Comparison of ENCODE assay signal across 9 mouse cellular contexts in the genomic region with DNA sequence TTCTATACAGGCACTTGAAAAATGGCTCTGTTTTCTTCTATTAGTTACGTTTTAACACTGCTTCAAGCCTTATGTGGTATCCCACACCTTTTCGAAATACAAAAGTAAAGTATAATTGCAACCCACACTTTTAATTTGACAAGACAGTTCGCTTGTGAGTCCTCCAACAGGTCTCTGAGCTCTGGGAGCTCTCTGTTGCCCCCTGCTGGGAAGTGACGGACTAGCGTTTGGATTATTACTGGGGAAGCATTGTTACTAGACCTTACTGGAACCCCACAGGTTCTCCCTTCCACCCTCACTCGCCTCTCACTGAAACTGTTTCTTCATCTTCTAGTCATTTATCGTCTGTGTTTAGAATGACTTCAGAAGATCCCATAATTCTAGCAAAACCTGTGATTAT. TPM values are rescaled to one million over a fixed set of nuclear protein-coding genes. Genes with fewer than 3 reads are reported as not detected.
DNase-seq lines count a peak whose midpoint lies in the region; ATAC-seq and TF ChIP-seq lines count a peak whose summit lies in the region.
"Had no signal": no experiment of that assay in that cellular context is flagged by ENCODE, and none has a peak within 500 bp of the region (broad histone marks: within the 10 kb centered on the region; RNA-seq: fewer than 3 reads in every experiment).

No protein-coding gene starts in this region.

- no peaks in the 10 kb centered on the region for H3K36me3 ChIP-seq in forebrain, embryonic 14.5 days (ENCODE audit: control insufficient read depth, insufficient read depth, low read length)
- no peaks in the 10 kb centered on the region for H3K36me3 ChIP-seq in forebrain, embryonic 13.5 days (ENCODE audit: poor library complexity, severe bottlenecking)
- H3K36me3 ChIP-seq: limb, embryonic 15.5 days had no signal

- H3K9ac ChIP-seq in forebrain, embryonic 14.5 days (ENCODE audit: low read length): no peak overlapping the region
- H3K9ac ChIP-seq in forebrain, embryonic 13.5 days: no peak overlapping the region
- H3K9ac ChIP-seq: limb, embryonic 15.5 days had no signal

- H3K4me1 ChIP-seq in forebrain, embryonic 14.5 days (ENCODE audit: control insufficient read depth, insufficient read depth, low read length): peaks cover 9% of the 10 kb centered on the region; the same call in 1 of the 2 replicates
- peaks cover 28% of the 10 kb centered on the region for H3K4me1 ChIP-seq in forebrain, embryonic 13.5 days
- H3K4me1 ChIP-seq: limb, embryonic 15.5 days had no signal

- H3K4me3 ChIP-seq in forebrain, embryonic 14.5 days (ENCODE audit: low read depth, low read length): no peak overlapping the region
- no peak overlapping the region for H3K4me3 ChIP-seq in forebrain, embryonic 13.5 days
- H3K4me3 ChIP-seq: limb, embryonic 15.5 days had no signal

- no peak for TF ChIP-seq POLR2A in brain, embryonic 14.5 days (IDR thresholded peaks at IDR 0.05; ENCODE audit: borderline replicate concordance, extremely low read depth, insufficient read depth, insufficient read length, poor library complexity, severe bottlenecking)

- ATAC-seq in forebrain, embryonic 14.5 days: no peak
- no peak for ATAC-seq in forebrain, embryonic 13.5 days
- ATAC-seq in megakaryocyte progenitor cell, adult 5-6 weeks (replicated peaks; ENCODE audit: poor library complexity): peak; percentile 86

- H3K27ac ChIP-seq in forebrain, embryonic 14.5 days (ENCODE audit: low read depth, low read length): no peak overlapping the region
- H3K27ac ChIP-seq in forebrain, embryonic 13.5 days: no peak overlapping the region
- H3K27ac ChIP-seq: limb, embryonic 15.5 days had no signal

- peak; percentile 69 for TF ChIP-seq CTCF in brain, embryonic 14.5 days (IDR thresholded peaks at IDR 0.05; ENCODE audit: borderline replicate concordance, extremely low read depth, insufficient read depth, insufficient read length)

- no peaks in the 10 kb centered on the region for H3K9me3 ChIP-seq in forebrain, embryonic 14.5 days (replicated peaks; ENCODE audit: control insufficient read depth, low read length)
- no peaks in the 10 kb centered on the region for H3K9me3 ChIP-seq in forebrain, embryonic 13.5 days (replicated peaks)
- H3K9me3 ChIP-seq: limb, embryonic 15.5 days had no signal

- WGBS in forebrain, embryonic 14.5 days: 48% methylated on average over 7 of the region's 7 CpGs
- WGBS in forebrain, embryonic 13.5 days: 46% methylated on average over 7 of the region's 7 CpGs

- DNase-seq in forebrain, embryonic 14.5 days (ENCODE audit: low spot score): peak; percentile 60
- DNase-seq in CD8-positive naive resting alpha-beta T cell, adult 2 months (ENCODE audit: low read depth in 2 of 2, low spot score in 2 of 2): peak; percentile 38 to 47
- no peak for DNase-seq in brain, embryonic 14.5 days (ENCODE audit: low read depth)
- peak; percentile 4 to 14 for DNase-seq in gastrocnemius, adult 8-10 months (ENCODE audit: low spot score in 2 of 2)
- peak; percentile 17 for DNase-seq in layer of hippocampus, adult 9-11 months
- peak; percentile 17 to 23 for DNase-seq in thymus, adult 18-20 months

- no peaks in the 10 kb centered on the region for H3K27me3 ChIP-seq in forebrain, embryonic 14.5 days (replicated peaks; ENCODE audit: control insufficient read depth, insufficient read depth, low read length)
- H3K27me3 ChIP-seq in forebrain, embryonic 13.5 days: no peaks in the 10 kb centered on the region
- H3K27me3 ChIP-seq: limb, embryonic 15.5 days had no signal

- H3K4me2 ChIP-seq in forebrain, embryonic 14.5 days (ENCODE audit: low read length): no peak overlapping the region
- no peak overlapping the region for H3K4me2 ChIP-seq in forebrain, embryonic 13.5 days
- H3K4me2 ChIP-seq: limb, embryonic 15.5 days had no signal

RNA-seq across cellular contexts. Expression of gene Tshr, which starts 34.4 kb away (rescaled TPM):
- 0.89 and 0.98 TPM in 2 replicates for polyA plus RNA-seq in forebrain, embryonic 14.5 days (2014; fragmentation: Nextera tagmentation; extraction: Ambion mirVana)
- polyA plus RNA-seq in forebrain, embryonic 13.5 days (2015; fragmentation: Nextera tagmentation; extraction: Ambion mirVana): 1.2 and 1.5 TPM in 2 replicates
- 0.35 and 0.41 TPM in 2 replicates for polyA plus RNA-seq in brain, embryonic 14.5 days (2012; rRNA removed)
- 1 to 10 TPM in 1 of 4 experiments, under 1 TPM in 3; 0.07 to 1.3 (median 0.50) TPM for total RNA-seq in gastrocnemius, adult 8-10 months (2022)
- total RNA-seq in megakaryocyte progenitor cell, adult 5-6 weeks (2015): 2.6 TPM in 2 replicates
- total RNA-seq in megakaryocyte progenitor cell, adult 5-6 weeks (2017): 0.84 and 0.92 TPM in 2 replicates

RNA-seq across cellular contexts. Expression of gene Cep128, which starts 34.6 kb away (rescaled TPM):
- 5.5 and 7.3 TPM in 2 replicates for polyA plus RNA-seq in forebrain, embryonic 14.5 days (2014; fragmentation: Nextera tagmentation; extraction: Ambion mirVana)
- 8.9 and 9.9 TPM in 2 replicates for polyA plus RNA-seq in forebrain, embryonic 13.5 days (2015; fragmentation: Nextera tagmentation; extraction: Ambion mirVana)
- 4.7 and 5.3 TPM in 2 replicates for polyA plus RNA-seq in brain, embryonic 14.5 days (2012; rRNA removed)
- 1 to 10 TPM in 2 of 4 experiments, under 1 TPM in 2; 0.51 to 1.1 (median 0.84) TPM for total RNA-seq in gastrocnemius, adult 8-10 months (2022)
- total RNA-seq in megakaryocyte progenitor cell, adult 5-6 weeks (2015): 66.2 and 74.5 TPM in 2 replicates
- total RNA-seq in megakaryocyte progenitor cell, adult 5-6 weeks (2017): 86.2 and 96.9 TPM in 2 replicates
